Mouse (Mus musculus) liver, embryonic 13.5 days (tissue): Measurements from ENCODE around the gene Cyp24a1. TPM values are rescaled to one million over a fixed set of nuclear protein-coding genes. Genes with fewer than 3 reads are reported as not detected.

Source experiments
- ATAC-seq: fragments of 200-750 bp; cut with Nextera tagmentation; 2 replicates; pipeline ENCODE4 v1.8.0; 2017; ENCODE audit warnings: low read depth, mild to moderate bottlenecking, moderate number of reproducible peaks, moderate library complexity
- DNase-seq: peaks from one replicate; pipeline ENCODE4 v3.0.0; 2022
- H3K27ac ChIP-seq: fragments of 300-500 bp; sonication (generic); 2 replicates; pipeline ENCODE4 v1.5.1; 2015; ENCODE audit warnings: moderate library complexity, mild to moderate bottlenecking, inconsistent platforms
- H3K27me3 ChIP-seq: fragments of 300-500 bp; sonication (generic); 2 replicates; pipeline ENCODE4 v1.6.1; 2015; ENCODE audit warnings: mild to moderate bottlenecking, inconsistent platforms
- H3K36me3 ChIP-seq: fragments of 300-500 bp; sonication (generic); 2 replicates; pipeline ENCODE4 v1.6.1; 2015; ENCODE audit warnings: mild to moderate bottlenecking, inconsistent platforms
- H3K4me1 ChIP-seq: fragments of 300-500 bp; sonication (generic); replicated peaks from 2 replicates; pipeline ENCODE4 v1.6.1; 2015; ENCODE audit warnings: inconsistent platforms
- H3K4me2 ChIP-seq: fragments of 300-500 bp; sonication (generic); 2 replicates; pipeline ENCODE4 v1.6.1; 2015; ENCODE audit warnings: inconsistent platforms, mild to moderate bottlenecking, moderate library complexity
- H3K4me3 ChIP-seq: fragments of 300-500 bp; sonication (generic); replicated peaks from 2 replicates; pipeline ENCODE4 v1.5.1; 2015; ENCODE audit warnings: mild to moderate bottlenecking, inconsistent platforms
- H3K9ac ChIP-seq: fragments of 300-500 bp; sonication (generic); 2 replicates; pipeline ENCODE4 v1.6.1; 2015; ENCODE audit warnings: mild to moderate bottlenecking, inconsistent platforms
- H3K9me3 ChIP-seq: fragments of 300-500 bp; sonication (generic); replicated peaks from 2 replicates; pipeline ENCODE4 v1.6.1; 2016; ENCODE audit warnings: inconsistent platforms
- WGBS: fragments of 180-500 bp; shearing (Covaris S2); methylation state at CpG from one replicate; pipeline ENCODE4 v1.1.7; 2015; ENCODE audit not compliant: insufficient replicate concordance; 5-methylcytosine and 5-hydroxymethylcytosine counted together
- polyA plus RNA-seq: library from polyadenylated mRNA; unstranded; fragments of >200 nt; fragmentation: Nextera tagmentation; extraction: Ambion mirVana; gene quantifications from 2 replicates; pipeline ENCODE4 v1.2.1, GENCODE M21; 2015

Gene Cyp24a1
- polyA plus RNA-seq, result 0.02 TPM in 1 of 2 replicates, not detected in the other

GRCm38 (mm10) chr2:170497091-170497566, at the start of gene Cyp24a1:
Cyp24a1 (minus strand) TSS chr2:170497145.
- ATAC-seq (no peak; the same call in 1 of the 2 replicates), DNase-seq (no peak)
- H3K27ac ChIP-seq, result no peak within 1 kb of the TSS
- H3K4me3 ChIP-seq, result peak within 1 kb of the TSS; percentile 16; the same call in 1 of the 2 replicates
- 0 out of 2 replicates have a peak within 1 kb of the TSS, but pooled peaks have one; percentile 8 for H3K4me2 ChIP-seq
- peaks cover 3% of the 10 kb centered on the region; the same call in 1 of the 2 replicates for H3K4me1 ChIP-seq
- H3K36me3 ChIP-seq, result no peaks in the 10 kb centered on the region
- peaks cover 67% of the 10 kb centered on the region for H3K27me3 ChIP-seq
- WGBS, result 2% methylated on average over 36 of the region's 36 CpGs
- H3K9ac ChIP-seq, result no peak within 1 kb of the TSS
- H3K9me3 ChIP-seq, result no peaks in the 10 kb centered on the region

GRCm38 (mm10) chr2:170545745-170546144, 48.8 kb upstream of the Cyp24a1 start:
- ATAC-seq, result no peak
- 41% methylated on average over 4 of the region's 4 CpGs for WGBS
- Histone ChIP-seq H3K9ac (no peak overlapping the region), H3K4me2 (no peak overlapping the region), H3K36me3 (no peaks in the 10 kb centered on the region), H3K4me1 (no peaks in the 10 kb centered on the region), H3K4me3 (no peak overlapping the region), H3K27ac (no peak overlapping the region), H3K27me3 (no peaks in the 10 kb centered on the region), H3K9me3 (no peaks in the 10 kb centered on the region)
- no peak for DNase-seq

- Histone ChIP-seq H3K4me1 (no peaks in the 10 kb centered on the region), H3K9me3 (no peaks in the 10 kb centered on the region), H3K4me2 (no peak overlapping the region), H3K27ac (no peak overlapping the region), H3K27me3 (no peaks in the 10 kb centered on the region), H3K4me3 (no peak overlapping the region), H3K9ac (no peak overlapping the region), H3K36me3 (no peaks in the 10 kb centered on the region)
- ATAC-seq (no peak), DNase-seq (no peak)
- WGBS, result 65% methylated on average over 7 of the region's 7 CpGs
These were observed 48.0 kb upstream of the Cyp24a1 start for GRCm38 (mm10) chr2:170544950-170545349.

GRCm38 (mm10) chr2:170544159-170544558, 47.2 kb upstream of the Cyp24a1 start:
- no peaks in the 10 kb centered on the region for H3K36me3 ChIP-seq
- WGBS, result 50% methylated on average over 3 of the region's 3 CpGs
- H3K27me3 ChIP-seq, result no peaks in the 10 kb centered on the region
- no peaks in the 10 kb centered on the region for H3K9me3 ChIP-seq
- H3K4me1 ChIP-seq, result no peaks in the 10 kb centered on the region
- H3K9ac ChIP-seq, result no peak overlapping the region
- no peak overlapping the region for H3K27ac ChIP-seq
- no peak overlapping the region for H3K4me3 ChIP-seq
- ATAC-seq (no peak), DNase-seq (no peak)
- H3K4me2 ChIP-seq, result no peak overlapping the region

DNA sequence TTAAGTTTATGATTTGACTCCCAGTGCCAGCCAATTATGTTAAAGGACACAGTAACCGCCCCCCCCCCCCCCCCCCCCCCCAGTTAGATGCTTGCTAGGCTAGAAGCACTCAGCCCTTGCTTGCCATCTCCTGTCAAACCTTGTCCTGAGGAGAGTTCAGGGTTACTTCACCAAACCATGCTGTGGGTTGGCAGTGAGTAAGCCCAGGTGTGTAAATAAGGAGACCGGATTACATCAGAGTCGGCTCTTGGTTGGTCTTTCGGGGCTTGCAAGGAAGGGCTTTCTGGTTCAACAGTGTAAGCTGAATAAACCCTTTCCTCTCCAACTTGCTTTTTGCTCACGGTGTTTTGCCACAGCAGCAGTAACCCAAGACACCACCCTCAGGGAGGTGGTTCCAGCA, 46.7 kb upstream of the Cyp24a1 start:
- no peaks in the 10 kb centered on the region for H3K36me3 ChIP-seq
- WGBS, result 60% methylated on average over 5 of the region's 5 CpGs
- no peaks in the 10 kb centered on the region for H3K9me3 ChIP-seq
- no peak for DNase-seq
- H3K27me3 ChIP-seq, result no peaks in the 10 kb centered on the region
- H3K4me2 ChIP-seq, result no peak overlapping the region
- H3K4me3 ChIP-seq, result no peak overlapping the region
- no peak overlapping the region for H3K27ac ChIP-seq
- no peak overlapping the region for H3K9ac ChIP-seq
- no peaks in the 10 kb centered on the region for H3K4me1 ChIP-seq
- no peak for ATAC-seq

DNA sequence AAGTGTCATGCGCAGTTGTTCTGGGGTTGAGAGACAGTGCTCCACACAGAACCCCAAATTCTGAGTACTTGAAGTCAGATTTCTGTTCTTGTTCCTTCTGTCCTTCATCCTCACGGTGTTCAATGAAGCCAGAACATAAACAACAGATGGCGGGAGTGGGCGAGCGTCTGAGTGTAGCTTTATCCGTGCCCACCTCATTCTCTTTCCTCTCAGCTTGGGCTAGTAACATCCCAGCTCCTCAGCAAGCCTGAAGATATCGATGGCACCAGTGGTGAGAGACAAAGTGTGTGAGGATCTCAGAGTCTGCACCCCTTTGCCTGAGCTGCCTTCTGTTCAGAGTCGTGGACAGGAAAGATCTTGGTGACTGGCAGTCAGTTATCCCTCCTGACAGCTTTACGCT, 42.3 kb upstream of the Cyp24a1 start:
- H3K27me3 ChIP-seq, result no peaks in the 10 kb centered on the region
- no peaks in the 10 kb centered on the region for H3K36me3 ChIP-seq
- ATAC-seq (no peak), DNase-seq (no peak)
- no peaks in the 10 kb centered on the region for H3K4me1 ChIP-seq
- no peak overlapping the region for H3K4me3 ChIP-seq
- H3K27ac ChIP-seq, result no peak overlapping the region
- WGBS, result 77% methylated on average over 9 of the region's 9 CpGs
- H3K9me3 ChIP-seq, result no peaks in the 10 kb centered on the region
- no peak overlapping the region for H3K9ac ChIP-seq
- no peak overlapping the region for H3K4me2 ChIP-seq

- Histone ChIP-seq H3K9ac (no peak overlapping the region), H3K27me3 (no peaks in the 10 kb centered on the region), H3K4me2 (no peak overlapping the region), H3K36me3 (no peaks in the 10 kb centered on the region), H3K4me1 (no peaks in the 10 kb centered on the region), H3K9me3 (no peaks in the 10 kb centered on the region), H3K27ac (no peak overlapping the region), H3K4me3 (no peak overlapping the region)
- DNase-seq (no peak), ATAC-seq (no peak)
These were observed 38.9 kb upstream of the Cyp24a1 start for GRCm38 (mm10) chr2:170535841-170536240.

DNA sequence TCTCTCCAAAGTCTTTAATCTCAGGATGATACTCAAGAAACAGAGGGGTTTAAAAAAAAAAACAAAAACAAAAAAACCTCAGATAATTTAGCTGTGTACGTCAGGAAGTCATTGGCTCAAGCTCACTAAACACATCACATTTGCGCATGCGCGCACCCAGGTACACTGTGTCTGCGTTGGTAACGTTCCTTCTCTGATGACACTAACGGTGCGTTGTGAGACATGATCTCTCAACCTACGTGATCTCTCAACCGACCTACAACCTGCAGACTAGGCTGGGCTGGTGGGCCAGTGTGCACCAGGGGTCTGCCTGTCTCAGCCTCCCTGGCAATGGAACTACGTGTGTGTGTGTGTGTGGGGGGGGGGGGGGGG, 37.8 kb upstream of the Cyp24a1 start:
- ATAC-seq (no peak), DNase-seq (no peak)
- Histone ChIP-seq H3K27ac (no peak overlapping the region), H3K4me2 (no peak overlapping the region), H3K36me3 (no peaks in the 10 kb centered on the region), H3K27me3 (no peaks in the 10 kb centered on the region), H3K9me3 (no peaks in the 10 kb centered on the region), H3K9ac (no peak overlapping the region), H3K4me1 (no peaks in the 10 kb centered on the region), H3K4me3 (no peak overlapping the region)
- WGBS, result 81% methylated on average over 11 of the region's 11 CpGs

- Histone ChIP-seq H3K27ac (no peak overlapping the region), H3K36me3 (no peaks in the 10 kb centered on the region), H3K4me1 (no peaks in the 10 kb centered on the region), H3K27me3 (no peaks in the 10 kb centered on the region), H3K9me3 (no peaks in the 10 kb centered on the region), H3K4me3 (no peak overlapping the region), H3K4me2 (no peak overlapping the region), H3K9ac (no peak overlapping the region)
- ATAC-seq, result 0 out of 2 replicates have a peak, but pooled peaks have one; percentile 26
- 31% methylated on average over 12 of the region's 12 CpGs for WGBS
- no peak for DNase-seq
These were observed 37.3 kb upstream of the Cyp24a1 start for GRCm38 (mm10) chr2:170534116-170534802.

DNA sequence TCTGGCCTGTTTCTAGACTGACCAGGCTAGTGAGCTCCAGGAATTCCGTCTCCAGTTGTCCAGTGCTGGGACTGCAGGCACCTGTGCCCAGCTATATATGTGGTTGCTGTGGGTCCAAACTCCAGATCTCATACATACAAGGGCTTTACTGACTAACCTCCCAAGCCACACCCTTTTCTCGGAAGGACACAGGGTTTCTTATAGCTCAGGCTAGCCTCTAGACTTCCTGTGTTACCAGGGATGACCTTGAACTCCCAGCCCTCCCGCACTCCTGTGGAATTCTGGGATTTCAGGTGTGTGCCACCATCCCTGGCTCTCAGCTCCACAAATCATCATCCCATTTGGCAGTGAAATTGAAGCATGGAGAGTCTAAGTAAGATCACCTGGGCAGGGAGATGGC, 33.3 kb upstream of the Cyp24a1 start:
- no peak overlapping the region for H3K9ac ChIP-seq
- ATAC-seq (no peak), DNase-seq (no peak)
- H3K4me1 ChIP-seq, result no peaks in the 10 kb centered on the region
- H3K4me3 ChIP-seq, result no peak overlapping the region
- no peaks in the 10 kb centered on the region for H3K9me3 ChIP-seq
- no peaks in the 10 kb centered on the region for H3K36me3 ChIP-seq
- H3K27me3 ChIP-seq, result no peaks in the 10 kb centered on the region
- H3K4me2 ChIP-seq, result no peak overlapping the region
- 69% methylated on average over 3 of the region's 3 CpGs for WGBS
- H3K27ac ChIP-seq, result no peak overlapping the region

DNA sequence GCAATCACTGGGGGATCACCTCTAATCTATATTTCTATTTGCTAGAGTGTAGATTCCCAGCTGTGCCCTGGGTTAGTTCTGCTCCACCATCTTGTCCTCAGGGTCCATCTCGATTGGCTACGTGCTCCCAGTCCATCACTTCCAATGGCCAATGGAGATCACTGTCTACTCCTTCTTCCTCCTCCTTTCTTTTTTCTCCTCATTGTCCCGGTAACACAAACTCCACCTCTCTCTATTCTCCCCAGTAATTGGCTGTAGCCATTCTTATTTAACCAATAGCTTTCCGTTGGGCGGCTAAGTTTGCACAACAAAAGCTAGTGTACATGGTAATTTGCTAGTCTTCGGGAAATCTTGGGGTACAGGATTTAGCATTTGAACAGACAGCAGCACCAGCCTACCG, 32.8 kb upstream of the Cyp24a1 start:
- Histone ChIP-seq H3K9me3 (no peaks in the 10 kb centered on the region), H3K4me1 (no peaks in the 10 kb centered on the region), H3K9ac (no peak overlapping the region), H3K4me2 (no peak overlapping the region), H3K36me3 (no peaks in the 10 kb centered on the region), H3K4me3 (no peak overlapping the region), H3K27me3 (no peaks in the 10 kb centered on the region), H3K27ac (no peak overlapping the region)
- ATAC-seq (no peak), DNase-seq (no peak)
- WGBS, result 72% methylated on average over 7 of the region's 7 CpGs

DNA sequence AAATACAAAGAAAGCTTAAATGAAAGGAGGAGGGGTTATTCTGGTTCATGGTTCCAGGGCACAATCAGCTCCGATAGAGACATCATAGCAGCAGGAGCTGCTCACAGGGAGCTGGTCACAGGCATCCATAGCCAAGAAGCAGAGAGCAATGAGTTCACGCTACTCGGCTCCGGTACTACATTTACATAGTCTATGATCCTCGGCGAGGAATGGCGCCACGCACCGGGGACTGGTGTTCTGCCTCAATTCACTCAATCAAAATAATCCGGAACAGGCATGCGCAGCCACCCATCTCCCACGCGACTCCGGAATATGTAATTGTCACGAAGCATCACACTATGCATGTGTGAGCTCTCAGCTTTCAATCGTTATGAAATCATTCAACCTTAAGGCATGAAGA, 31.1 kb upstream of the Cyp24a1 start:
- H3K4me3 ChIP-seq, result no peak overlapping the region
- H3K4me2 ChIP-seq, result no peak overlapping the region
- WGBS, result 88% methylated on average over 16 of the region's 16 CpGs
- H3K9ac ChIP-seq, result no peak overlapping the region
- ATAC-seq, result no peak
- H3K9me3 ChIP-seq, result no peaks in the 10 kb centered on the region
- H3K36me3 ChIP-seq, result no peaks in the 10 kb centered on the region
- H3K4me1 ChIP-seq, result no peaks in the 10 kb centered on the region
- no peaks in the 10 kb centered on the region for H3K27me3 ChIP-seq
- DNase-seq, result no peak
- H3K27ac ChIP-seq, result no peak overlapping the region
